Mouse (Mus musculus): ENCODE data around the gene Eci1.
A peak's percentile ranks its signal among the peaks of the same experiment; 100 is the strongest.
"Not testable (repeated sequence)": the region's sequence is repeated elsewhere in the genome, so short reads cannot be mapped to it uniquely, and the experiment has no call there.

Gene Eci1

GRCm38 (mm10) chr17:24426471-24427169 lies at the start of gene Eci1:
TSS of gene Eci1 (plus strand) at chr17:24426641.
- DNase-seq (ENCODE audit: low spot score), result peak; percentile 82

GRCm38 (mm10) chr17:24378496-24378895 lies 47.9 kb upstream of the Eci1 start:
- no peak for DNase-seq (ENCODE audit: low spot score)

GRCm38 (mm10) chr17:24383789-24384188 lies 42.7 kb upstream of the Eci1 start:
- DNase-seq (ENCODE audit: low spot score), result no peak

DNA sequence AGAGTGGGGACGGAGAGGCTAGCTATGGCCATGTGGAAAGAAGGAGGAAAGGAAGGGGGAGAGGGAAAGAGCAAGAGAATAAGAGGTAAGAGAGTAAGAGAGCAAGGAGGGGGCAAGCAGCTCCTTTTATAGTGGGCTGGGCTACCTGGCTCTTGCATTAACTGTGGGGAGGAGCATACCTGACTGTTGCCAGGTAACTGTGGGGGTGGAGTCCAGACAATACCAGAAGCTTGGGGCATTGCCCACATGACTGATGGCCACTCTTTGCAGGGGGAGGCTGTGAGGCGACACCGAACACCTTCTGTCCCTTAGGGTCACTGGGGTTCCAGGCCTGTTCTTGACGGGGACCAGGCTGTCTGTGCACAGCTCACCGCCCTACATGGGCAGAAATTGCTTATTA lies 37.7 kb upstream of the Eci1 start:
- DNase-seq (ENCODE audit: low spot score), result no peak

DNA sequence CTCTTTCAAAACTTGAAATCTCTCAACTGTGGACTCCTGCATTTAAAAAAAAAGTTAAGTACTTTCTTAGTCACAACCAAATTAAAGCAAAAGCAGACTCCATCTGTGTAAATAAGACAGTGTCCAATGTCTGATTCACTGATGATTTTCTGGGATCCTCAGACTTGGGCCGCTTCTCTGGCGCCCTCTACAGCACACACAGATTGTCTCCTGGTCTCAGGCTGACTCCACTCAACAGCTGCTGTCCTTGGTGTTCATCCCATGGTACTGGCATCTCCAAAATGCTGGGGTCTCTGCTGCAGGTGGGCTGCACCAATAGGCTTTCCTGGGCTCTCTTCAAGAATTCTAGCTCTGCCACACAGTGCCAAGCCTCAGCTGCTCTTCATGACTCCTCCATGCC lies 36.6 kb upstream of the Eci1 start:
- DNase-seq (ENCODE audit: low spot score), result no peak

DNA sequence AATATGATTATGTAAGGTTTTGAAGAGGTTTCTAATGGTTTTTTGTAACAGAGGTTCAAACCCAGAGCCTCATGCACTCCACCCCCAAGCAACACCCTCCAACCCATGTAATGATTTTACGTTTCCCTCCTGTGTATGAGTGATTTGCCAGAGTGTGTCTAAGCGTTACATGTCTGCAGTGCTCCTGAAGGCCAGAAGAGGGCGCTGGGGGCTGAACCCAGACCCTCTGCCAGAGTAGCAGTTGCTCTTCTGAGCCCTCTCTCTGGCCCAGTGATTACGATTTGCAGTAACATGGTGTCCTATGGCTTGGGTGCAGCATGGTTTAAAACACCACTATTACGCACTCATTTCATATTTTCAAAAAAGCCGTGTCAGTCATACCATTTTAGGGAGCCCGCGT lies 35.3 kb upstream of the Eci1 start:
- DNase-seq (ENCODE audit: low spot score), result no peak

DNA sequence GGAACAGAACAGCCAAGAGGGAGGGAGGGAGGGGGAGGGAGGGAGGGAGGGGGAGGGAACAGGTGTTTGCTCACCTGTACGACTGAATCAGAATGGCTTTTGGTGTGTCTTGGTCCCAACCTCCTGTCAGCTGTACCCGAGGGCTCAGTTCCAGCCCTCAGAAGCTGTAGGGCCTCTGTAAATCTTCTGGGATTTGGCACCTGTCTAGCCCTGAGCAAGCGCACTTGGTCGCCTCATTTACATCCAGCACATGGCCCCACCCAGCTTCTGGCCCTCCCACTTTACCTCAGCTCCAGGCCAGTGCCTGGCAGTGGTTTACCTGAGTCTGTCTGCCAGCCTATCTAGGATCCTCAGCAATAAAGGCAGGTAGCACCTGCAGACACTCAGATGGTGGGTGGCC lies 32.9 kb upstream of the Eci1 start:
- DNase-seq (ENCODE audit: low spot score), result no peak

- no peak for DNase-seq (ENCODE audit: low spot score)
Observed at GRCm38 (mm10) chr17:24394456-24394855, 32.0 kb upstream of the Eci1 start.

- DNase-seq (ENCODE audit: low spot score), result no peak
Observed at GRCm38 (mm10) chr17:24402371-24402770, 24.1 kb upstream of the Eci1 start.

DNA sequence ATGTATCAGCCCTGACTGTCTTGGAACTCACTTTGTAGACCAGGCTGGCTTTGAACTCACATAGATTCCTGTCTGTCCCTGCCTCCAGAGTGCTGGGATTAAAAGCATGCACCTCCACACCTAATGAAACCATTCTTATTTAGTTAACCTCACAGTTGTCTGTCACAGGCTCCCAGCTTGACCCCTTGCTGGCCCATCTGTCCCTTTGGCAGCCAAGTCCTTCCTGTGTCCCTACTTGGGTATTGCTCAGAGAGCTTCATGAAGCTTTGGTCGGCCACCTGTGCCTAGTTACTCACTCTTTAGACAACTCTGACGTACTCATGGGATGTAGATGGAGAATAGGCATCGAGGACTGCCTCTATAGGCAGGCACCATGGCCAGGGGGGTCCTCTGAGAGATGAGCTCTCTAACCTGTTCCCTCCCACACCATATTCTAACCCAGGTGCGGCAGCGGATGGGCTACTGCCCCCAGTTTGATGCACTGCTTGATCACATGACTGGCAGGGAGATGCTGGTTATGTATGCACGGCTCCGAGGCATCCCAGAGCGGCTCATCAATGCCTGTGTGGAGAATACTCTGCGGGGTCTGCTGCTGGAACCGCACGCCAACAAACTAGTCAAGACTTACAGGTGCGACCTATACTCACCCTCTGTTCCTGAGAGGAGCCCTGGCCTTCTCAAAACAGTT lies 19.2 kb upstream of the Eci1 start:
- no peak for DNase-seq (ENCODE audit: low spot score)

GRCm38 (mm10) chr17:24413557-24414211 lies 12.8 kb upstream of the Eci1 start:
- no peak for DNase-seq (ENCODE audit: low spot score)

- DNase-seq (ENCODE audit: low spot score), result peak; percentile 73
Observed at GRCm38 (mm10) chr17:24414230-24414976, 12.0 kb upstream of the Eci1 start, which contains the start of gene Rnps1. TSS of gene Rnps1 (plus strand) at chr17:24414565.

GRCm38 (mm10) chr17:24415011-24415410 lies 11.4 kb upstream of the Eci1 start:
- DNase-seq (ENCODE audit: low spot score), result no peak

DNA sequence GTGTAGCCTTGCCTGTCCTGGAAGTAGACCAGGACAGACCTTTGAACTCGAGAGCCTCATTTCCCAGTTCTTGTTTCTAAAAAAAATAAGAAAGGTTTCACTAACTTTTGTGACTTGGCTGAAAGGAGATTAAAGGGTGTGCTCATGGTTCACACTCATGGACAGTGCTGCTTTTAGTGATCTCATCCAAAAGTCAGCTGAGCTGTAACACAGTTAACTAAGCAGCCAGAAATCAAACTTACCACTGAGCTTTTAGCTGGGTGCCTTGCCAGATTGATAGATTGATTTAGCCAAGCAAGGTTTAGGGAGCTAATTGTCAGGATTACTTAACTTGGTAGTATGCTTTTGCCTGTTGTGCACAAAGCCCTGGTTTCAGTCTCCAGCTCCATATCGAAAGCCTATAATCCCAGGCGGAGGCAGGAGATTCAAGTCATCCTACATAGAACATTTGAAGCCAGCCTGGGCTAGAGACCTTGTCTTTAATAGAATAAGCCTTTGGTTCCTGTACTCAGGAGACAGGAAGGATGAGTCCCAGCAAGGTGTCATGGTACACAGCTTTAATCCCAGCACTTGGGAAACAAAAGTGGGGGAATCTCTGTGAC lies 10.3 kb upstream of the Eci1 start:
- no peak for DNase-seq (ENCODE audit: low spot score)

- DNase-seq (ENCODE audit: low spot score), result no peak
Observed at GRCm38 (mm10) chr17:24423114-24423513, 3.3 kb upstream of the Eci1 start.

DNA sequence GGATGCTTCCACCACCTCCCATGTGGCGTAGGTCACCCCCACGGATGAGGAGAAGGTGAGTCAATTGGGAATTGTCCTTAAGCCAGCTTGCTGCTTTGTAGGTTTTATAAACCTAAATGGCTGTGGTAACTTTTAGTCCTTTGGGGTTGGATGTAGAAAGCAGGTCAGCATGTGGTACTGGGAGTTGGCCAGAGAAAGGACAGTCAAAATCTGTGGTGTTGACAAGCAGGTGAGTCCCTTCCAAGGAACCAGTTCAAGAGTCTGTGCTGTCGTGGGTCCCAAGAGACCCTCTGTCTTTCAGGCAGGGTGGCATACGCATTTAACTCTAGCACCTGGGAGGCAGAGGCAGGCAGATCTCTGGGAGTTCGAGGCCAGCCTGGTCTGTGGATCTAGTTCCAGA lies 2.0 kb upstream of the Eci1 start:
- no peak for DNase-seq (ENCODE audit: low spot score)

GRCm38 (mm10) chr17:24425326-24425725 lies 1.1 kb upstream of the Eci1 start:
- not testable (repeated sequence) for DNase-seq (ENCODE audit: low spot score)

DNA sequence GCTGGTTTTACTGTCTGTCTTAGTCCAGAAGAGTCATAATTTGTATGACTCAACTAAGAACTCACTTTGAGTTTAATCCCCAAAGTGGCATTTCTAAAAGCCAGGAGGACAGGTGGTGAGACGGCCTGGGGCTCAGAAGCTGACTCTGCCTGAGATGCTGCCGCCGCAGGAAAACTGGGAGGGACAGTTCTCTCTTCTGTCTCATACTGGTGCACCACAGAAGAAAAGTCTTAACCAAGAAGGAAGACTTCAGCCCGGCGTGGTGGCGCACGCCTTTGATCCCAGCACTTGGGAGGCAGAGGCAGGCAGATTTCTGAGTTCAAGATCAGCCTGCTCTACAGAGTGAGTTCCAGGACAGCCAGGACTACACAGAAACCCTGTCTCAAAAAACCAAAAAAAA lies 536 bp upstream of the Eci1 start:
- no peak for DNase-seq (ENCODE audit: low spot score)

DNA sequence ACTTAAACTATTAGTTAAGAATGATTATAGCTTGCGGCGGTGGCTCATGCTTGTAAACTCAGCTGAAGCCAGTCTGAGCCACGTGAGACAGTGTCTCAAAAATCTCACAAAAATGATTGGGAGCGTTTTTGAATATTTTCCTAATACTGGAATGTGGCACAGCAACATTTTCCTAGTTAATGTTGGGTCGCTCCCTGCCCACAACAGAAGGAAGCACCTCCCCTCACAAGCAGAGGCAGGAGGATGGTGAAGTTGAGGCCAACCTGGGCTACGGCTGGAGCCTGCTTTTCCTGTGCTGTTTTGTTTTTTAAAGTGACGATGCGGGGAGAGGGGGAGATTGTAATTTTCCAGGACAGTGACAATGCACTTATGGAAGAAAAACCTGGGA lies 723 bp downstream of the Eci1 start:
- DNase-seq (ENCODE audit: low spot score), result no peak

GRCm38 (mm10) chr17:24429201-24429983 lies 3.0 kb downstream of the Eci1 start:
- DNase-seq (ENCODE audit: low spot score), result no peak

DNA sequence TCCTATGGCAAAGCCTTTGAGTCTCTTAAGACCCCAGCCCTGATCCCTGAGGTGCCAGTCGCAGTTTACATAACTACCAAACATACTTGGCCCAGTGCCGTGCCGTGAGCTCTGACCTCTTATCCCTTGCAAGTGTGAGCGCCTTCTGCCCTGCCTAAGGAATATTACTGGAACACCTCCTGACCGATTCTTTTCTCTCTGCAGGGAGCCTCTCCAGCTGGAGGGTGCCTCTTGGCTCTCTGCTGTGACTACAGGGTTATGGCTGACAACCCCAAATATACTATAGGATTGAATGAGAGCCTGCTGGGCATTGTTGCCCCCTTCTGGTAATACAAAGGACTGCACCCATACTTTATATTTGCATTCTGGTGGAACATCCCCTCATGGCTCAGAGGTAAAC lies 10.6 kb downstream of the Eci1 start:
- DNase-seq (ENCODE audit: low spot score), result no peak

All from ovary, postnatal 10 days (tissue).